Mouse (Mus musculus) embryo, embryonic 10 days (tissue): ENCODE results near the gene Rps17.

Source experiments
- DNase-seq: peaks from one replicate; pipeline ENCODE4 v3.0.0-alpha.2; 2015; ENCODE audit warnings: low spot score

Rps17 gene

GRCm38 (mm10) chr7:81331851-81332250 is 13.2 kb downstream of the Rps17 start:
- DNase-seq: no peak

DNA sequence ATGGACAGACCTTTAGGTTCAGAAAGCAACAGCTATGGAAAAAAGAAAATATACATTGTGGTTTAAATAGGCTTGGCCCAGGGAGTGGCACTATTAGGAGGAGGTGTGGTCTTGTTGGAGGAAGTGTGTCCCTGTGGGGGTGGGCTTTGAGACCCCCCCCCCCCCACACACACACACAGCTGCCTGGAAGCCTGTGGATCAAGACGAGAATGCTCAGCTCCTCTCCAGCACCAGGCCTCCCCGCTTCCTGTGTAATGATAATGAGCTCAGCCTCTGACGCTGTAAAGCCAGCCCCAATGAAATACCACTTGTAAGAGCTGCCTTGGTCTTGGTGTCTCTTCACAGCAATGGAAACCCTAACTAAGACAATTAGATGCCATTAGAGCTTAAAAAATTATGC is 14.3 kb downstream of the Rps17 start:
- DNase-seq: no peak

DNA sequence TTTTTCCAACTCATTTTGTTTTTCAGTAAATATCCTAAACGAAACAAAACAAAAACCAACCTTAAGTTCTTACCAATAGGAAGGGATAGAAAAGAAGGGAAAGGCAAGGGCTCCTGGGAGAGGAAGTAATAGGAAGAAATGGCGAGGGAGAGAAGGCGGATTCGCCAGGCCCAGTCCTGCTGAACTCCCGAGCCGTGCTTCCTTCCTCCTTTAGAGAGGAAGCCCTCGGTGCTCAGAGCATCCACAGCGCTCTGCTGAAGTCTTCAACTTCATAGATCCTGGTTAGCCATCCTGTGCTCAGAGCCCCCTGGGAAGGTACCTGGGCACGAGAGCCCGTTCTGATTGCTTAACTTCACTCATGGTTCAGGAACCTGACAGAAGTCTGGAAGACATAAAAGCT is 17.4 kb downstream of the Rps17 start:
- DNase-seq: no peak

DNA sequence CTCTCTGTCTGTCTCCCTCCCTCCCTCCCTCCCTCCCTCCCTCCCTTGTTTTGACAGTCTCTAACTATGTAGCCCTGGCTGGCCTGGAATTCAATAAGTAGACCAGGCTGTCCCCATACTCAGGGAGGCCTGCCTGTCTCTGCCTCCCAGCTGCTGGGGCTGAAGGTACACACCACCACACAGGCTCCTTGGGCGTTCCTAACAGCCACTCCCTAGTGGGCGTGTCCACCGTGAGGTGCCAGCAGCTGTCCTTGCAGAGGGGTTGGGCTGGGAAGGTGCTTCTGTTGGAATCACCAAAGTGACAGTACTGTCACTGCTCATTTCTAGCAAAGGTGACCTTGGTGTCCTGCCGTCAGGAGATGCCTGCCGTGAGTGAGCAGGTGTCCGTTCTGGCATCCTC is 18.2 kb downstream of the Rps17 start:
- DNase-seq: no peak

DNA sequence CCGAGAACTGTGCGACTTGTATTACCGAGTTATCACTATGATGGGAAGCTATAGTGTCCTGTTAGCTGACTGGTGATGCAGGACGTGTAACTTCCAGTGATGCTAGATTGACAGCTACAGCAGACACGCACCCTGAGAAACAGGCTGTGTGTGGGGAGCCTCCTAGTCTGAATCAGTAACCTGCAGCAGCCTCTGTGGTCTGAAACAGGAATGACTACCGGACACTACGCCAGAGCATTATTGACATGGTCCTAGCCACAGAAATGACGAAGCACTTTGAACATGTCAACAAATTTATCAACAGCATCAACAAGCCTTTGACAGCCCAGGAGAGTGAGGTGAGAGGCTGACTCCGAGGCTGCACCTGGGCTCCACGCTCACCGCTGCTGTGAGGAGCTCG is 19.0 kb downstream of the Rps17 start:
- no peak for DNase-seq

GRCm38 (mm10) chr7:81321776-81322175 is 23.3 kb downstream of the Rps17 start:
- no peak for DNase-seq

DNA sequence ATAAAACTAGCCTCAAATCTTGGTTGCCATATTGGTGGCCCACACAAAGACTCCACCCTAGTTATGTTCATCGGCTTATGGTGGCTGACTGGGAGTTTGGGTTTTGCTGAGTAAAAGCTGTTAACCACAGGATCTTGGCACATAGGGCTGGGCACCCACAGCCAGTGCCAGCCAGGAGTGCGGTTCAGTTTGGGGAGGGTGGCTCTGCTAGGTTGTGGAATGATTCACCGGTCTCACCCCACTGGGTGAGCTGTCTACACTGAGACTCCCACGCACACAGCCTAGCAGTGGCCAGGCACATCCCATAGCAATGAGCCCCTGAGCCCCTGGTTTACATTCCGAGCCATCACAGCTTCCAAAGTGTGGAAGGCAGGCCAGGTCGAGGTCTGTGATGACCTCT is 25.3 kb downstream of the Rps17 start:
- DNase-seq: no peak

DNA sequence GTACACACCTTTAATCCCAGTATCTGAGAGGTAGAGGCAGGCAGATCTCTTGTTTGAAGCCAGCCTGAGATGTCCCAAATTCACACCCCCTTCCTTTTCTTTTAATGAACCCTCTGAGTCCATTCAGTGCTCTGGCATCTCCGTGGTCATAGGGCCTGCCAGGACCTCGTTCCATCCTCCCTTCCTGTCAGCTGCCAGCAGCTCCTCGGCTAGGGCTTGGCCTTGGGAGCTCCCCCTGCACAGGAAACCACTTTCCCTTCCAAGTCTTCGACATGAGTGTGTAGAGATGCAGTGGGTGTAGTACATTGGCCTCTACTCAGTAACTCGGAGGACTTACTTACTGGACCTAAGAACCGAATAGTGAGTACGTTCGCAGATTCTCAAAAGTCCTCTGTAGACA is 29.5 kb downstream of the Rps17 start:
- DNase-seq: no peak

DNA sequence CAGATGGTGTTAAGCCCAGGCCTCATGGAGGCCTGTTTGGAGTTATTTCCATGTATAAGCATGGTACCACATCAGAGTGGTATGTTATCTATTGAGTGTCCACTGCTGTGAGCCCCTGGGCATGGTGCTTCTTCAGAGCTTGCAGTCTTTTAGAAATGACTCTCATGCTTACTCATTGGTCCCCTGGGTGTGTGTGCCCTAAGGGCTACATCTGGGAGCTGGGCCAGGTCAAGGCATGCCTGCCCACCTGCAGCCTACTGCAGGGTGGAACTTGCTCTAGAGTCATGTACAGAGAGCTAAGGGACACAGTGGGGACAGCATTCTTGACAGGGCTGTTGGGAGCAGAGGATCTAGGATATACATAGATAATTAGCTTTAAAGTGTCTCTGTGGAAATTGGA is 33.5 kb downstream of the Rps17 start:
- no peak for DNase-seq

DNA sequence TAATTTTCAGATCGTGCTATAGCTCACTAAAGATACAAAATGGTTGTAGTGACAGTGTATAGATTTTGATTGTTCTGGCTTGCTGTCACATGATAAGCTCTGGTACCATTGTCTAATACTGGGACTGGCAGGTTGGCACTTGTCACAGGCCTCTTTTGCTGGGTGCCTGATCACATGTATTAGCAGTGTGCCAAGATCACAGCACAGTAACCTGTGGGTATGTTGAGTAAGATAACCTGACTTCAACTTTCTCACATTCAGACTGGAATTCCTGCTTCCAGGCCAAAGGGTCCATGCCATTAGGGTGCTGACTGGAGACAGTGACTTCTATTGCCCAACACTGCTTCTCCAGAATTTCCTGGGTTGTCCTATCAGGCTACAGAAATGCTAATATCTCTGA is 33.9 kb downstream of the Rps17 start:
- no peak for DNase-seq

DNA sequence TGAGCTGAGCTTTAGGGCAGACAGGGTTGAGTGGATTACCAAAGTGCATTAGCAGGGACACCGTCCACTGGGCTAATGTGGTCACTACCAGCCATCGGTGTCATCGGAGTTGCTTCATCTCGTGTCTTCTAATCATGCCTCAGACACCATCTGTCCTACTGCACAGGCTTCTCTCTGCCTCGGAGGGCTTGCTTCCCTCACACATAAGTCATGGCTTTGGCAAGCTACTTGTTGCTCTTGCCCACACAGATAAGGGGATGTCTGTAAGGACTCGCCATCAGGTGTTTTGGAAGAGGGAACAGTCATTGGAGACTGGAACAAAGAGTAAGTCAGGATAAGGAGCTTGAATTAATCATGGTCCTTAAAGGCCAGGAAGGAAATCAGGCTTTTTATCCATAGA is 35.8 kb downstream of the Rps17 start:
- no peak for DNase-seq

GRCm38 (mm10) chr7:81307735-81308134 is 37.3 kb downstream of the Rps17 start:
- DNase-seq: no peak

GRCm38 (mm10) chr7:81304675-81305074 is 40.4 kb downstream of the Rps17 start:
- no peak for DNase-seq

- no peak for DNase-seq
These were observed 41.0 kb downstream of the Rps17 start for GRCm38 (mm10) chr7:81304100-81304499.

GRCm38 (mm10) chr7:81303682-81304081 is 41.4 kb downstream of the Rps17 start:
- no peak for DNase-seq

GRCm38 (mm10) chr7:81301323-81301722 is 43.7 kb downstream of the Rps17 start:
- peak; percentile 28 for DNase-seq

- peak; percentile 29 for DNase-seq
These were observed 46.8 kb downstream of the Rps17 start for GRCm38 (mm10) chr7:81298206-81298605.

GRCm38 (mm10) chr7:81295169-81295568 is 49.9 kb downstream of the Rps17 start:
- no peak for DNase-seq
